Mouse (Mus musculus) forebrain, embryonic 13.5 days (tissue): ENCODE results near the gene Ddb2. TPM values are rescaled to one million over a fixed set of nuclear protein-coding genes. Genes with fewer than 3 reads are reported as not detected.
A peak's percentile ranks its signal among the peaks of the same experiment; 100 is the strongest.

Experiments used
- ATAC-seq: fragments of 200-750 bp; cut with Nextera tagmentation; 2 replicates; pipeline ENCODE4 v1.8.0; 2017
- H3K27ac ChIP-seq: fragments of 300-500 bp; sonication (generic); 2 replicates; pipeline ENCODE4 v1.5.1; 2015; ENCODE audit warnings: inconsistent platforms, mild to moderate bottlenecking, moderate library complexity
- H3K27me3 ChIP-seq: fragments of 300-500 bp; sonication (generic); 2 replicates; pipeline ENCODE4 v1.6.1; 2015; ENCODE audit warnings: mild to moderate bottlenecking, inconsistent platforms
- H3K36me3 ChIP-seq: fragments of 300-500 bp; sonication (generic); 2 replicates; pipeline ENCODE4 v1.6.1; 2015; ENCODE audit warnings: mild to moderate bottlenecking, inconsistent platforms; ENCODE audit not compliant: poor library complexity, severe bottlenecking
- H3K4me1 ChIP-seq: fragments of 300-500 bp; sonication (generic); 2 replicates; pipeline ENCODE4 v1.6.1; 2015; ENCODE audit warnings: inconsistent platforms
- H3K4me2 ChIP-seq: fragments of 300-500 bp; sonication (generic); 2 replicates; pipeline ENCODE4 v1.6.1; 2015; ENCODE audit warnings: inconsistent platforms, mild to moderate bottlenecking, moderate library complexity
- H3K4me3 ChIP-seq: fragments of 300-500 bp; sonication (generic); 2 replicates; pipeline ENCODE4 v1.5.1; 2015; ENCODE audit warnings: mild to moderate bottlenecking, inconsistent platforms
- H3K9ac ChIP-seq: fragments of 300-500 bp; sonication (generic); 2 replicates; pipeline ENCODE4 v1.6.1; 2015; ENCODE audit warnings: mild to moderate bottlenecking, inconsistent platforms
- H3K9me3 ChIP-seq: fragments of 300-500 bp; sonication (generic); replicated peaks from 2 replicates; pipeline ENCODE4 v1.6.1; 2016; ENCODE audit warnings: inconsistent platforms
- WGBS: fragments of 180-500 bp; shearing (Covaris S2); methylation state at CpG from one replicate; pipeline ENCODE4 v1.1.7; 2015; 5-methylcytosine and 5-hydroxymethylcytosine counted together
- polyA plus RNA-seq: library from polyadenylated mRNA; unstranded; fragments of >200 nt; fragmentation: Nextera tagmentation; extraction: Ambion mirVana; gene quantifications from 2 replicates; pipeline ENCODE4 v1.2.1, GENCODE M21; 2015

The Ddb2 gene
- 11.8 and 12.0 TPM in 2 replicates for polyA plus RNA-seq

- Histone ChIP-seq H3K27ac (peak within 1 kb of the TSS; percentile 90), H3K36me3 (0 out of 2 replicates have a peak, but pooled peaks cover 6% of the 10 kb centered on the region), H3K4me3 (peak within 1 kb of the TSS; percentile 55), H3K4me1 (peaks cover 9% of the 10 kb centered on the region; the same call in 1 of the 2 replicates), H3K27me3 (no peaks in the 10 kb centered on the region), H3K4me2 (peak within 1 kb of the TSS; percentile 76), H3K9ac (peak within 1 kb of the TSS; percentile 70), H3K9me3 (no peaks in the 10 kb centered on the region)
- 0% methylated on average over 48 of the region's 48 CpGs for WGBS
- ATAC-seq: peak; percentile 99
Measured at GRCm38 (mm10) chr2:91236601-91237510, at the start of gene Ddb2. TSS of gene Ddb2 (minus strand) at chr2:91236982.

GRCm38 (mm10) chr2:91285885-91286505, 49.2 kb upstream of the Ddb2 start:
- Histone ChIP-seq H3K9me3 (no peaks in the 10 kb centered on the region), H3K27ac (no peak overlapping the region), H3K4me3 (no peak overlapping the region), H3K36me3 (peaks cover 17% of the 10 kb centered on the region), H3K4me2 (no peak overlapping the region), H3K9ac (no peak overlapping the region), H3K4me1 (peaks cover 20% of the 10 kb centered on the region), H3K27me3 (no peaks in the 10 kb centered on the region)
- 13% methylated on average over 7 of the region's 7 CpGs for WGBS
- peak; percentile 41 for ATAC-seq

- Histone ChIP-seq H3K27ac (peak overlapping the region; percentile 41; the same call in 1 of the 2 replicates), H3K9me3 (no peaks in the 10 kb centered on the region), H3K4me3 (no peak overlapping the region), H3K4me1 (peaks cover 16% of the 10 kb centered on the region; the same call in 1 of the 2 replicates), H3K4me2 (no peak overlapping the region), H3K27me3 (no peaks in the 10 kb centered on the region), H3K9ac (peak overlapping the region; percentile 40; the same call in 1 of the 2 replicates), H3K36me3 (peaks cover 17% of the 10 kb centered on the region)
- peak; percentile 39; the same call in 1 of the 2 replicates for ATAC-seq
- WGBS: 55% methylated on average over 13 of the region's 13 CpGs
Measured at GRCm38 (mm10) chr2:91284375-91285199, 47.8 kb upstream of the Ddb2 start.

GRCm38 (mm10) chr2:91283972-91284371, 47.2 kb upstream of the Ddb2 start:
- H3K4me2 ChIP-seq: no peak overlapping the region
- H3K4me3 ChIP-seq: no peak overlapping the region
- H3K27ac ChIP-seq: no peak overlapping the region
- H3K4me1 ChIP-seq: peaks cover 16% of the 10 kb centered on the region; the same call in 1 of the 2 replicates
- 89% methylated on average over 3 of the region's 3 CpGs for WGBS
- no peaks in the 10 kb centered on the region for H3K9me3 ChIP-seq
- H3K9ac ChIP-seq: no peak overlapping the region
- peaks cover 17% of the 10 kb centered on the region for H3K36me3 ChIP-seq
- ATAC-seq: no peak
- no peaks in the 10 kb centered on the region for H3K27me3 ChIP-seq

- no peak overlapping the region for H3K4me3 ChIP-seq
- H3K27ac ChIP-seq: no peak overlapping the region
- H3K36me3 ChIP-seq: peaks cover 30% of the 10 kb centered on the region
- H3K9ac ChIP-seq: no peak overlapping the region
- peak; percentile 16; the same call in 1 of the 2 replicates for ATAC-seq
- no peak overlapping the region for H3K4me2 ChIP-seq
- WGBS: 58% methylated on average over 5 of the region's 5 CpGs
- peaks cover 16% of the 10 kb centered on the region; the same call in 1 of the 2 replicates for H3K4me1 ChIP-seq
- no peaks in the 10 kb centered on the region for H3K9me3 ChIP-seq
- H3K27me3 ChIP-seq: no peaks in the 10 kb centered on the region
Measured at GRCm38 (mm10) chr2:91281366-91281765, 44.6 kb upstream of the Ddb2 start.

GRCm38 (mm10) chr2:91279372-91279755, 42.6 kb upstream of the Ddb2 start:
- H3K27me3 ChIP-seq: no peaks in the 10 kb centered on the region
- no peak overlapping the region; the same call in 1 of the 2 replicates for H3K27ac ChIP-seq
- H3K36me3 ChIP-seq: peaks cover 50% of the 10 kb centered on the region
- 0 out of 2 replicates have a peak, but pooled peaks cover 5% of the 10 kb centered on the region for H3K4me1 ChIP-seq
- H3K4me3 ChIP-seq: no peak overlapping the region
- peak; percentile 22; the same call in 1 of the 2 replicates for ATAC-seq
- no peaks in the 10 kb centered on the region for H3K9me3 ChIP-seq
- no peak overlapping the region for H3K9ac ChIP-seq
- no peak overlapping the region for H3K4me2 ChIP-seq
- WGBS: 85% methylated on average over 2 of the region's 2 CpGs

- H3K27ac ChIP-seq: no peak overlapping the region
- WGBS: 35% methylated on average over 10 of the region's 10 CpGs
Measured at GRCm38 (mm10) chr2:91278749-91279371, 42.1 kb upstream of the Ddb2 start.

GRCm38 (mm10) chr2:91269687-91270133, 32.9 kb upstream of the Ddb2 start:
- 95% methylated on average over 8 of the region's 8 CpGs for WGBS
- Histone ChIP-seq H3K4me3 (no peak overlapping the region), H3K4me1 (peaks cover 14% of the 10 kb centered on the region), H3K9me3 (no peaks in the 10 kb centered on the region), H3K36me3 (peaks cover 81% of the 10 kb centered on the region), H3K27ac (no peak overlapping the region), H3K27me3 (no peaks in the 10 kb centered on the region), H3K4me2 (no peak overlapping the region), H3K9ac (no peak overlapping the region)
- no peak for ATAC-seq

More at GRCm38 (mm10) chr2:91278749-91279371, 42.1 kb upstream of the Ddb2 start:
- no peak overlapping the region for H3K4me3 ChIP-seq
- H3K27me3 ChIP-seq: no peaks in the 10 kb centered on the region
- no peak overlapping the region for H3K9ac ChIP-seq
- peak; percentile 69 for ATAC-seq
- 0 out of 2 replicates have a peak, but pooled peaks cover under 1% of the 10 kb centered on the region for H3K4me1 ChIP-seq
- peaks cover 55% of the 10 kb centered on the region for H3K36me3 ChIP-seq
- H3K9me3 ChIP-seq: no peaks in the 10 kb centered on the region
- no peak overlapping the region for H3K4me2 ChIP-seq

GRCm38 (mm10) chr2:91268706-91269105, 31.9 kb upstream of the Ddb2 start:
- 77% methylated on average over 2 of the region's 2 CpGs for WGBS
- Histone ChIP-seq H3K4me3 (no peak overlapping the region), H3K36me3 (peaks cover 71% of the 10 kb centered on the region)

GRCm38 (mm10) chr2:91268042-91268441, 31.3 kb upstream of the Ddb2 start:
- WGBS: 92% methylated on average over 3 of the region's 3 CpGs

More at GRCm38 (mm10) chr2:91268706-91269105, 31.9 kb upstream of the Ddb2 start:
- Histone ChIP-seq H3K9ac (no peak overlapping the region), H3K4me2 (no peak overlapping the region), H3K27me3 (no peaks in the 10 kb centered on the region), H3K27ac (no peak overlapping the region), H3K4me1 (peaks cover 20% of the 10 kb centered on the region), H3K9me3 (no peaks in the 10 kb centered on the region)
- no peak for ATAC-seq

More at GRCm38 (mm10) chr2:91268042-91268441, 31.3 kb upstream of the Ddb2 start:
- Histone ChIP-seq H3K36me3 (peaks cover 71% of the 10 kb centered on the region), H3K4me2 (no peak overlapping the region), H3K9me3 (no peaks in the 10 kb centered on the region), H3K9ac (no peak overlapping the region), H3K27me3 (no peaks in the 10 kb centered on the region), H3K27ac (no peak overlapping the region), H3K4me3 (no peak overlapping the region), H3K4me1 (peaks cover 20% of the 10 kb centered on the region)
- ATAC-seq: no peak
